Mouse (Mus musculus) testis, adult 2 months (tissue): ENCODE measurements around the gene Dnal4.

ENCODE experiments used
- CTCF ChIP-seq: fragments of 200-500 bp; IDR thresholded peaks from 2 replicates; pipeline ENCODE4 v1.5.1; 2012; ENCODE audit warnings: low read depth, mild to moderate bottlenecking, inconsistent platforms, low read length, moderate library complexity; ENCODE audit not compliant: control insufficient read depth, insufficient read depth, insufficient replicate concordance
- POLR2A ChIP-seq: fragments of 200-500 bp; IDR thresholded peaks from 2 replicates; pipeline ENCODE4 v1.6.1; 2012; ENCODE audit warnings: low read depth, mild to moderate bottlenecking, inconsistent platforms, low read length, moderate library complexity; ENCODE audit not compliant: control insufficient read depth

DNA sequence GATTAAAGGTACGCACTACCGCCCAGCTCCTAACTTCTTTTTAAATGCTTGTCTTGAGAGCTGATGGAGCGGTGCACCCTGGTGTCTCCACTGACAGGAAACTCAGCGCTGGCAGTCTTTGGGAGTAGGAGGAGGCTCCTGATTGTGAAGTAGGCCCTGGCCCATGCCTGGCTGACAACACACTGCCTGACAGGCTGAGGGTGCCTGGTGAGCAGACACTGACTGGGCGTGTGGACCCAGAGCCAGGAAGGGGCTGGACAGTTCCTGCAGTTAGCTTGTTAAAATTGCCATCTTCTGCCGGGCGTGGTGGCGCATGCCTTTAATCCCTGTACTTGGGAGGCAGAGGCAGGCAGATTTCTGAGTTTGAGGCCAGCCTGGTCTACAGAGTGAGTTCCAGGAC is 27.4 kb downstream of the Dnal4 start:
- TF ChIP-seq CTCF (no peak), POLR2A (no peak)
